Mouse (Mus musculus): Measurements from ENCODE around the gene Slc6a21. TPM values are rescaled to one million over a fixed set of nuclear protein-coding genes. Genes with fewer than 3 reads are reported as not detected.
A peak's percentile ranks its signal among the peaks of the same experiment; 100 is the strongest.

Gene Slc6a21
- polyA plus RNA-seq, 1 experiment from 2014 or later = not detected

- 0 out of 2 replicates have a peak, but pooled peaks cover 12% of the 10 kb centered on the region for H3K27me3 ChIP-seq (replicated peaks; ENCODE audit: control insufficient read depth, insufficient read depth, low read length)
- no peaks in the 10 kb centered on the region for H3K9me3 ChIP-seq (replicated peaks; ENCODE audit: control insufficient read depth, low read length)
- peaks cover 33% of the 10 kb centered on the region for H3K36me3 ChIP-seq (ENCODE audit: control insufficient read depth, insufficient read depth, low read length)
- H3K4me3 ChIP-seq (ENCODE audit: low read depth, low read length) = 0 out of 2 replicates have a peak overlapping the region, but pooled peaks have one; percentile 8
- H3K4me1 ChIP-seq (ENCODE audit: control insufficient read depth, insufficient read depth, low read length) = peaks cover 16% of the 10 kb centered on the region
- H3K9ac ChIP-seq (ENCODE audit: low read length) = peak overlapping the region; percentile 53; the same call in 1 of the 2 replicates
- peak overlapping the region; percentile 74; the same call in 1 of the 2 replicates for H3K27ac ChIP-seq (ENCODE audit: low read depth, low read length)
- peak; percentile 41 for DNase-seq (ENCODE audit: low spot score)
- H3K4me2 ChIP-seq (ENCODE audit: low read length) = peak overlapping the region; percentile 31
- 8% methylated on average over 29 of the region's 29 CpGs for WGBS
- ATAC-seq = peak; percentile 24
These were observed 42.9 kb upstream of the Slc6a21 start for GRCm38 (mm10) chr7:45234333-45234841.

GRCm38 (mm10) chr7:45234922-45235571 lies 42.3 kb upstream of the Slc6a21 start:
- ATAC-seq (peak; percentile 78), DNase-seq (ENCODE audit: low spot score) (peak; percentile 73)
- Histone ChIP-seq H3K4me2 (ENCODE audit: low read length) (peak overlapping the region; percentile 31), H3K4me3 (ENCODE audit: low read depth, low read length) (peak overlapping the region; percentile 8; the same call in 1 of the 2 replicates), H3K4me1 (ENCODE audit: control insufficient read depth, insufficient read depth, low read length) (peaks cover 16% of the 10 kb centered on the region), H3K36me3 (ENCODE audit: control insufficient read depth, insufficient read depth, low read length) (peaks cover 27% of the 10 kb centered on the region), H3K9me3 (replicated peaks; ENCODE audit: control insufficient read depth, low read length) (no peaks in the 10 kb centered on the region), H3K27ac (ENCODE audit: low read depth, low read length) (peak overlapping the region; percentile 15; the same call in 1 of the 2 replicates), H3K27me3 (replicated peaks; ENCODE audit: control insufficient read depth, insufficient read depth, low read length) (0 out of 2 replicates have a peak, but pooled peaks cover 12% of the 10 kb centered on the region), H3K9ac (ENCODE audit: low read length) (0 out of 2 replicates have a peak overlapping the region, but pooled peaks have one; percentile 36)
- 5% methylated on average over 21 of the region's 21 CpGs for WGBS

GRCm38 (mm10) chr7:45235656-45236180 lies 41.6 kb upstream of the Slc6a21 start:
- Histone ChIP-seq H3K27me3 (replicated peaks; ENCODE audit: control insufficient read depth, insufficient read depth, low read length) (0 out of 2 replicates have a peak, but pooled peaks cover 12% of the 10 kb centered on the region), H3K36me3 (ENCODE audit: control insufficient read depth, insufficient read depth, low read length) (peaks cover 27% of the 10 kb centered on the region), H3K9me3 (replicated peaks; ENCODE audit: control insufficient read depth, low read length) (no peaks in the 10 kb centered on the region), H3K9ac (ENCODE audit: low read length) (0 out of 2 replicates have a peak overlapping the region, but pooled peaks have one; percentile 36), H3K27ac (ENCODE audit: low read depth, low read length) (0 out of 2 replicates have a peak overlapping the region, but pooled peaks have one; percentile 15), H3K4me1 (ENCODE audit: control insufficient read depth, insufficient read depth, low read length) (peaks cover 17% of the 10 kb centered on the region), H3K4me2 (ENCODE audit: low read length) (peak overlapping the region; percentile 31), H3K4me3 (ENCODE audit: low read depth, low read length) (0 out of 2 replicates have a peak overlapping the region, but pooled peaks have one; percentile 8)
- WGBS = 30% methylated on average over 17 of the region's 17 CpGs
- ATAC-seq (no peak), DNase-seq (ENCODE audit: low spot score) (no peak)

- no peak for DNase-seq (ENCODE audit: low spot score)
- no peaks in the 10 kb centered on the region for H3K9me3 ChIP-seq (replicated peaks; ENCODE audit: control insufficient read depth, low read length)
- H3K4me1 ChIP-seq (ENCODE audit: control insufficient read depth, insufficient read depth, low read length) = peaks cover 22% of the 10 kb centered on the region
- H3K9ac ChIP-seq (ENCODE audit: low read length) = no peak overlapping the region
- ATAC-seq = no peak
- no peak overlapping the region for H3K4me2 ChIP-seq (ENCODE audit: low read length)
- WGBS = 75% methylated on average over 17 of the region's 17 CpGs
- no peak overlapping the region for H3K4me3 ChIP-seq (ENCODE audit: low read depth, low read length)
- no peak overlapping the region for H3K27ac ChIP-seq (ENCODE audit: low read depth, low read length)
- H3K36me3 ChIP-seq (ENCODE audit: control insufficient read depth, insufficient read depth, low read length) = peaks cover 5% of the 10 kb centered on the region
- H3K27me3 ChIP-seq (replicated peaks; ENCODE audit: control insufficient read depth, insufficient read depth, low read length) = 0 out of 2 replicates have a peak, but pooled peaks cover 12% of the 10 kb centered on the region
These were observed 39.3 kb upstream of the Slc6a21 start for GRCm38 (mm10) chr7:45237747-45238699.

- Histone ChIP-seq H3K4me2 (ENCODE audit: low read length) (no peak within 1 kb of the TSS), H3K9me3 (replicated peaks; ENCODE audit: control insufficient read depth, low read length) (no peaks in the 10 kb centered on the region), H3K9ac (ENCODE audit: low read length) (no peak within 1 kb of the TSS), H3K27ac (ENCODE audit: low read depth, low read length) (no peak within 1 kb of the TSS), H3K4me3 (ENCODE audit: low read depth, low read length) (no peak within 1 kb of the TSS), H3K36me3 (ENCODE audit: control insufficient read depth, insufficient read depth, low read length) (peaks cover 3% of the 10 kb centered on the region; the same call in 1 of the 2 replicates), H3K4me1 (ENCODE audit: control insufficient read depth, insufficient read depth, low read length) (peaks cover 20% of the 10 kb centered on the region), H3K27me3 (replicated peaks; ENCODE audit: control insufficient read depth, insufficient read depth, low read length) (0 out of 2 replicates have a peak, but pooled peaks cover 12% of the 10 kb centered on the region)
- DNase-seq (ENCODE audit: low spot score) = no peak
- 42% methylated on average over 20 of the region's 20 CpGs for WGBS
- no peak for ATAC-seq
These were observed 38.4 kb upstream of the Slc6a21 start, which contains the start of gene Cd37 for GRCm38 (mm10) chr7:45238723-45239496. Gene Cd37, minus strand, starts transcription at chr7:45239115.

- no peak overlapping the region for H3K9ac ChIP-seq (ENCODE audit: low read length)
- WGBS = 64% methylated on average over 7 of the region's 7 CpGs
- peaks cover 9% of the 10 kb centered on the region for H3K4me1 ChIP-seq (ENCODE audit: control insufficient read depth, insufficient read depth, low read length)
- ATAC-seq = no peak
- no peak overlapping the region for H3K4me2 ChIP-seq (ENCODE audit: low read length)
- no peak overlapping the region for H3K27ac ChIP-seq (ENCODE audit: low read depth, low read length)
- H3K9me3 ChIP-seq (replicated peaks; ENCODE audit: control insufficient read depth, low read length) = no peaks in the 10 kb centered on the region
- no peaks in the 10 kb centered on the region for H3K36me3 ChIP-seq (ENCODE audit: control insufficient read depth, insufficient read depth, low read length)
- H3K4me3 ChIP-seq (ENCODE audit: low read depth, low read length) = no peak overlapping the region
- no peak for DNase-seq (ENCODE audit: low spot score)
- 0 out of 2 replicates have a peak, but pooled peaks cover 12% of the 10 kb centered on the region for H3K27me3 ChIP-seq (replicated peaks; ENCODE audit: control insufficient read depth, insufficient read depth, low read length)
These were observed 37.2 kb upstream of the Slc6a21 start for GRCm38 (mm10) chr7:45240109-45240508.

- no peaks in the 10 kb centered on the region for H3K36me3 ChIP-seq (ENCODE audit: control insufficient read depth, insufficient read depth, low read length)
- H3K4me3 ChIP-seq (ENCODE audit: low read depth, low read length) = peak within 1 kb of the TSS; percentile 32
- peak within 1 kb of the TSS; percentile 58 for H3K9ac ChIP-seq (ENCODE audit: low read length)
- peak within 1 kb of the TSS; percentile 66 for H3K4me2 ChIP-seq (ENCODE audit: low read length)
- no peak within 1 kb of the TSS for H3K27ac ChIP-seq (ENCODE audit: low read depth, low read length)
- H3K9me3 ChIP-seq (replicated peaks; ENCODE audit: control insufficient read depth, low read length) = no peaks in the 10 kb centered on the region
- 8% methylated on average over 48 of the region's 53 CpGs for WGBS
- 0 out of 2 replicates have a peak, but pooled peaks cover 12% of the 10 kb centered on the region for H3K27me3 ChIP-seq (replicated peaks; ENCODE audit: control insufficient read depth, insufficient read depth, low read length)
- peaks cover 6% of the 10 kb centered on the region for H3K4me1 ChIP-seq (ENCODE audit: control insufficient read depth, insufficient read depth, low read length)
- DNase-seq (ENCODE audit: low spot score) (peak; percentile 68), ATAC-seq (no peak; the same call in 1 of the 2 replicates)
These were observed 36.5 kb upstream of the Slc6a21 start, which contains the start of gene Slc6a16 for GRCm38 (mm10) chr7:45240633-45241388. Gene Slc6a16, plus strand, starts transcription at chr7:45241085.

All from forebrain, embryonic 14.5 days (tissue).